Mouse (Mus musculus) telencephalon, adult 2 months (tissue): ENCODE measurements around the gene Sgtb.
A peak's percentile ranks its signal among the peaks of the same experiment; 100 is the strongest.

Experiments
- DNase-seq: peaks from one replicate; pipeline ENCODE4 v3.0.0-alpha.2; 2011; ENCODE audit warnings: low read depth, low spot score

The Sgtb gene

DNA sequence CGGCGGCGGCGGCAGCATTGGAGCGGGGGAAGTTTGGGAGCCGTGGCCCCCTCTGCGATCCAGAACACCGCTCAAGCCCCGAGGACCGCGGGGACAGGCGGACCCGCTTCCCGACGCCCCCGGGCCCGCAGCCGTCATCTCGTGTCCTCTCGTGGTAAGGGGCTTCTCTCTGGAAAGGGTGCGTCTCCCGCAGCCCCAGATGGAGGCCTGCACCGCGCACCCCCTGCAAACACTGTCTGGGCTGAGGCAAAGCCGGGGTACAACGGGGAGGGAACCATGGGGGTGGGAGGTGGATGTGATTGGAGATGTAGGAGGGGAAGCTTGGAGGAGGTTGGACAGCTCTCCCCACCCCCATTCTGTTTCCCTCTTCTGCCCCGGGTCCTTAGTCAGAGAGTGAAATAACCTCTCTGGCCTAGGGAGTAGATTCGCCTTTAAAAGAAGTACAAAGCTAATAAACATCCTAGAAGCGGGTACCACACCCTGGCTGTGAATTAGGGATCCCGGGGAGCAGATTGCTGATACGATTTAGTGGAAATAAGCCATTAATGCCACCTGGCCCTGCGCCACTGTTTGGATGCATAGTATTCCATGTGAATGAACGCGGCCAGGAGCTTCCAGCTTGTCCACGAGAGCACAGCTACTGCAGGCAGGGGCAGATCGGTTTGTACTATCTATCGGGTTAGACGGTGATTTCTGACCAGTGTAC lies 428 bp downstream of the Sgtb start:
- no peak for DNase-seq

DNA sequence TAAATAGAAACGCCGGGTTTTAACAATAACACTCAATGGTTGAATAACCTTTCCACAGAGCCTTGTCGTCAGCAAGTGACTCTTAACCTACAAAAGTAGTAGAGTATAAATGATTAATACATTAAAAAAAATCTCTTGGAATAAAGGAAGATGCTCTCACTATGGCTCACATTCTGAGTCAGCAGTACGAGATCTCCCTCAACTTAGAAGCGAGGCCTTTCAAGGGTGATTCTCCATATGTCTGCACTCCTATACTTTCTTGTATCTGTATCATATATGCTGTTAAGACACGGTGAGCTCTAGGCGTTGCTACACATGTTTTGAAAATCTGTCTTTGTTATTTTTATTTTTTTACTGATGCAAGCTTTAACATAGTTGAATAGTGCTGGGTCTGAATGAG lies 985 bp downstream of the Sgtb start:
- no peak for DNase-seq

DNA sequence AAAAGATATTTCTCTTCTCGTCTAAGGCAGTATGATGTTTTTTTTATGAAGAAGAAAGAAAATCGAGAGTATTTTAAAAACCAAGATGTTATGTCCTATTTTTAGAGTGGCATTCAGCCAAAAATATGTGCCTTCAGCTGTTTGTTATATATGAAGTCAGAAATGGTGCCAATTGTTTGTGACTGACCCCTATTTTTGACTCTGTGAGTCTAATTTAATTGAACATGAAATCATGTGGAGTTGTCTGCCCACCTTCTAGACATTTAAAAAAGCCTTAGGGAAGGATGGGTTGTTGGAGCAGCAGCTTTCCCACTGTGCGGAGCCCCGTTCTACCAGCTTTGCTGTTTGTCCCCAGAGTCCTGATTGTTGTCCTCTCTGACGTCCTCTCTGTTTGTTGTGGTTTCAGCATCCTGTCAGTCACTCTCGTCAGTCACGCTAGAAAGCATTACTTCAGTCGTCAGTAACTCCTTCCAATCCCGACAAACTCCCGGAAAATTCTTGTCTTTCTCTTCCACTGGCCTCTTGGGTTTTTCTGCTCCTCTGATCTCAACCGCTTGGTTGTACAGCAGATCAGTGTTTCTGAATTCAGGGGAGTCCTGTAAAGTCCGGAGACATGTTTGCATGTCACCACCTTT lies 2.8 kb downstream of the Sgtb start:
- peak; percentile 61 for DNase-seq

DNA sequence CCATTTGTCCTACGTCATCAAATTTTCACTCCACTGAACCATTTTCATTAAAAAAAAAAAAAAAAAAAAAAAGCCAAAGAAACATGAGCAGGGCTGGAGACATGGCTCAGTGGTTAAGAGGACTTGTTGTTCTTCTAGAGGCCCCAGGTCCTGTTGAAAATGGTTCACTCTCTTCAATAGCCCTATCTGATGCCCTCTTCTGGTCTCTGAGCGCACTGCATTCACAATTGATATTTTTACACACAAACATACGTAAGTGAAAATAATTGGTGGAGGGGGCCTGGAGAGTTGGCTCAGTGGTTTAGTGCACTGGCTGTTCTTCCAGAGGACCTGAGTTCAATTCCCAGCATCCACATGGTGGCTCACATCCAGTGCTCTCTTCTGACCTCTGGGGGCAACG lies 4.2 kb downstream of the Sgtb start:
- DNase-seq, result no peak

DNA sequence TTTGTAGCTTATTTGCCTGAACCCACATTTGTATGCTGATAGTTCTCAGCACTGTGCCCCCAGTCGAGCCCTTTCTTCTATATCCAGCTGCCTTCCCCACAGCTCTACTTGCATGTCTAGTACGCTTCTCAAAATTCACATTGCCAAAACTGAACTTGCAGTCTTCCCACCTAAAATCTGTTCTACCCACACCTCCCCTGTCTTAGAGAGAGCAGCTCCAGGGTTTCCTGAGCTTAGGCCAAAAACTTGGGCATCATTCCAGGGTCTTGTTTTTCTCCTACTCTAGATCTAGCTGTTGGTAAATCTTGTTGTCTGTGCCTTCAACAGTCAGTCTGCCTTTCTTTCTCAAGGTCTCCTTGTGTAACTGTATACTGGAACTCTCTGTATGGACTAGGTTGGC lies 5.3 kb downstream of the Sgtb start:
- DNase-seq, result peak; percentile 93

DNA sequence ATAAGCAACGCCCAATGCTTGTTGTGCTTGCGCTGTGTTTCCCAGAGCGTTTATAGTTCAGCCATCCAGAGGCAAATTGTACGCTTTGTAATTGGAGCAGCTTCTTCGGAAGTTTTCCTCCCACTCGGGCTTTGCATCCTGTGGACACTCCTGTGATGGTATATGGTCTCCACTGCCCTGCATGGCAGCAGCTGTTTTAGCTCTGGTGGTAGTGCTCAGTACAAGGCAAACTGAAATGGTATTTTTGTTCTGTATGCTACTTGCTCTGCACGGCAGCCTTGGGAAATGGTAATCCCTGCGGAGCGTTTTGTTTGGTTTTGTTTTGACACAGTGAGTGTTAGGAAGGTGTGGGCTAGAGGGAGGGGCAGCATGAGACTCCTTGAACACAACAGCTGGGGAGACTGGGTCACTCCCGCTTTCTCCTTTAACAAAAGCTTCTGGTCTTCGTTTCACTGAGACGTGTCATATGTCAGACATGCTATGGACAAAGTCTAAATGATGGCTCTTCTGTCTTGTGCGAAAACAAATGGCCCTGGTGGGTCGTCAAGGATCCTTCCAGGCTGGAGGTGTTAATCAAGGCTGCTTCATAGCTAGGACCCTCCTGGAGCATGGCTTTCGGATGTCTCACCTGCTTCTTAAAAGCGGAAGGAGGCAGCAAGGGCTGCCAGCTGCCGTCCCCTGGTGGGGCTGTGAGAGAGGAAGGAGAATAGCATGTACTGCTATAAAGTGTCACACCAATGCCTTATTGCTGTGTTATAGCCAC lies 12.7 kb downstream of the Sgtb start:
- DNase-seq, result no peak

DNA sequence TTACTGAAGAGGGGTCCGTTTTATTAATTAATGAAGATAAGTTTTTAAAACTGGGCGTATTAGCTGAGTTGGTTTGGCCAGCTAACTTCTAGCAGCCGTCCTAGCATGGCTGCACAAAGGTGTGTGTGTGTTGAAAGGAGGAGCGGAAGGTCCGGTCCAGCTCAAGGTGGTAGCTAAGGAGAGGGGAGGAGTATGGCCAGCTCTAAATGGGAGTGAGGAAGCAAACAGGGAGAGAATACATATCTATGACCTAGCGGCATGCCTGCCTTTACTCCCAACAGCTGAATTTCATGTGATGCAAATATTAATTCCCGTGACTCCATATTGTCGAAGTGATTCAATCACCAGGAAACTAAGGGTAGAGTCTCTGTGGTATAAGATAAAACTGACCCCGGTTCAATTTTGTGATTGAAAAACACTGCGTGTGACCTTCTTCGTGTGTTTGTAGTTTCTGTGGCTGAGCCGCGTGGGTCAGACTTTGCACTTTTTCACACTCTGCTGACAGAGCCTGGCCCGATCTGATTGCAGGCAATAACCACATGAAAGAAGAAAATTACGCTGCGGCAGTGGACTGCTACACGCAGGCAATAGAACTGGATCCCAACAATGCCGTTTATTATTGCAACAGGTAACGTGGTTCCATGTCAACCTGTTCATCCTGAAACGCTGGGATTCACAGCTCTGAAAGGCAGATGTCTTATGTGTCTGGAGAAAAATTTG lies 14.3 kb downstream of the Sgtb start:
- DNase-seq, result no peak

DNA sequence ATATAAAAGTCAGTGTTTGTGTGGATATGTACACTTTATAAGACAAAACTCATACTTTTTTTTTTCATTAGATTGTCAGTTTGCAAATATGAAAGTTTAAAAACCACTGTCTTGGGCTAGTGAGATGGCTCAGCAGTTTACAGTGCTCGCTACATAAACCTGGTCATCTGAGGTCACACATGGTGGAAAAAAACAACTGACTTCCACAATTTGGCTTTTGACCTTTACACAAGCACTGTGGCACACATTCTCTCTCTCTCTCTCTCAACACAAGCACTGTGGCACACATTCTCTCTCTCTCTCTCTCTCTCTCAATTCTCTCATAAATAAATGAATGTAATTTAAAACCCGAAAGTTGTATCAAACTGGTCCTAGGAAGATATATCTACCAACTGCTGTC lies 23.0 kb downstream of the Sgtb start:
- DNase-seq, result no peak

DNA sequence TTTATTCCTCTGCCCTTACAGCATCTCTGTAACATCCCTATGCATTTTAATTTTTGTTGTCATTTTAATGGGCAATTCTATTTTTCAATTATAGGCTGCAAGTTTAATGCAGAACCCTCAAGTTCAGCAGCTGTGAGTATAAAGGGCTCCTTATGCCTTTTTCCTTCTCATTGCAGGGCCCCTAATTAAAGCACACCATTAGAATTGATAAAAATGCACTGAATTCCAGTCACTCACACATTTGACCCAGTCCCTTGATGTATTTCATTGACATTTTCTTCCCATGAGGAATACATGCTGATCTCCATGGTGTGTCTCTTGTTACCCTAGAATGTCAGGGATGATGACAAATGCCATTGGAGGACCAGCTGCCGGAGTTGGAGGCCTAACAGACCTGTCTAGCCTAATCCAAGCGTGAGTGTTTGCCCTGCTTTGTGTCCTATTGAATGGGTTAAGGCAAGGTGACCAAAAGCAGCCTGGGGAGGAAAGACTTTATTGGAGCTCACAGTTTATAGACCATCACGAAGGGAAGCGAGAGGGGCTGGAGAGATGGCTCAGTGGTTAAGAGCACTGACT lies 25.1 kb downstream of the Sgtb start:
- DNase-seq, result no peak

DNA sequence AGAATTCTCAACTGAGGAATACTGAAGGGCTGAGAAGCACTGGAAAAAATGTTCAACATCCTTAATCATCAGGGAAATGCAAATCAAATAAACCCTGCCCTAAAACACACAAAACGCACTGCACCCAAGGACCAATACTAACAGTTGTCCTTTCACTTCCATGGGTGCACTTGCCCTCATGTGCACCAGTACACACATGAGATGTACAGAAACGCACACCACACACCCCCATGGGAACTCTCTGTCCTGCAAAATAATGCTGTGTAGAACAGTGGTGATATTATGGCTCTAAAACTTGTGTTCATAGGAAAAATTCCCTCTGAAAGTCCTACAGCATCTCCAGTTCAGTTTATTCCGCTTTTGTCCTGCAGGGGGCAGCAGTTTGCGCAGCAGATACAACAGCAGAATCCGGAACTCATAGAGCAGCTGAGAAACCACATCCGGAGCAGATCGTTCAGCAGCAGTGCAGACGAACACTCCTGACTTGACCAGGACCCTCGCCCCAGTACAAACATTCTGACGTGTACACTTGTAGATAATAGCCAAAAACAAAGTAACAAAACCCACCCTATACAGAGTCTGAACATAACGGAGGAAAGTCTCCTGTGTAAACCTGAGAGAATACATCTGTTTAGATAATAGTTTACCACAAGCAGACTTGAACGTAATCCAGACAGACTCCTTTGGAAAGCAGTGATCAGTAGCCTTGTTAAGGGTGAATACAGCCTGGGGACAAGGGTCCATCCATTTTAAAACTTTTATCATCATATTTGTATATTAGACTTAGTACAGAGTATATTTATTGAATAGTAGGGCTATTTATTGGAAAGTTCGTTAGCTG lies 30.0 kb downstream of the Sgtb start:
- peak; percentile 63 for DNase-seq

DNA sequence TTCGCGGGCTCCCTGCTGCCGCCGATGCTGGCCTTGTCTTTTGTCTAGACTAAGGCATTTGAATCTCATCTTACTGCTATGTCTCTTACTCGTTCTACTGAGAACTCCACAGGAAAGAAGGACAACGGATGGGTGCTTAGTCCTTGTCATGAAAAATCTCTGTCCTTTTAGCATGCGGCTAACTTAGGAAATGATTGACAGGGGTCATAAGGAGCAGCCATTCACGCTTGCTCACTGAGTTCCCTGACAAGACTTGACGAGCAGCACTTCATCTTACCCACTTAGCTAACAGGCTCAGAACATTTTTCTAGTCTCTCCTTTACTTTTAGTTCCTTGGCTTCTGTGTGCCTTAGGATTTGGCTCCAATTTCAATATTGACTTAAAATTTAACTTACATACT lies 35.3 kb downstream of the Sgtb start:
- no peak for DNase-seq

DNA sequence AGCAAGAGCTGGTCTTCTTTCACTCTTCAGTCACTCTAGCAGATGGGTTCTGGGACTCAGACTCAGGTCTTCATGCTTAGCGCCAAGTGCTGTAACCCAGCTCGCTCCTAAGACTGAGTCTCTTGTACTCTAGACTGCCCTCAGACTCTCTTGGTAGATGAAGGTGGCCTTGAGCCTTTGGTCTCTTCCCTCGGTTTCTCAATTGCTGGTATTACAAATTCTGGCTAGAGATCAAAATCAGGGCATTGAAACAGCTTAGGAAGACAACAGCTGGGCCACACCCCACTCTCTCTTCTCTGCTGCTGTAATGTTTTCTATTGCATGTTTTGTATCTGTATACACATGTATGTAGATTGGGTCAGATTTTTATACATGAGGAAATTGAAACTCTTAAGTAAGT lies 36.1 kb downstream of the Sgtb start:
- DNase-seq, result no peak

DNA sequence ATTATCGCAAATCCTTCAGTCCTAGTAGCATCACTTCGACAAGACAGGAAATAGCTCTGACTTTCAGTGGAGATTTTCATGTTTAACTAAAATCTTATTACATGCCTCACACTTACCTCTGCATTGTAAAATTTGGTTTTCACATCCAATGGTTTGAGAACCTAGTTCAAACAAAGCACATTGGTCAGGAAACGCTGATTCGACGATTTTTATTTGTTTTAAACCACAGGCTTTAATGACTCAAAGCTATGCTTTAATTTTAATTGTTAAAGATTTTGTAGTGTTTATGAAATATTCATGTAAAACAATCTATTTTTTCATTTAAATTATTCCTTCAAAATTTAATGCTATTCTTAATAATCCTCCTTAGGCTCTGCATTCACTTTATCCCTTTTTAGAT lies 44.6 kb downstream of the Sgtb start:
- no peak for DNase-seq

DNA sequence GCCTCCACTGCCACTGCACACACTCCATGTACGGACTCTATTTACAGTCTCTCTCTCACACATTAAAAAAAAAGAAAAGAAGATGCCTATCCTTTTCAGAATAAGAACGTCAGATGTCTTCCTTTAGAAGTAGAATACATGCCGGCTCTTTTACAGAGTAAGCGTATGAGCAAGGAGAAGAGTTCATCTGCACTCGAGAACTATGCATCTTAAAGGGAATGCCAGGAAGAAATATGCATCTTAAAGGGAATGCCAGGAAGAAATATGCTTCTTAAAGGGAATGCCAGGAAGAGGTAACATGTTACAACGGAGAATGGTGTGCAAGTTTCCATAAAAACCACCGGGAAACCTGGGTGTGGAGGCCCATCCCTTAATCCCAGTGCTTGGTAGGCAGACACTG lies 45.6 kb downstream of the Sgtb start:
- no peak for DNase-seq

DNA sequence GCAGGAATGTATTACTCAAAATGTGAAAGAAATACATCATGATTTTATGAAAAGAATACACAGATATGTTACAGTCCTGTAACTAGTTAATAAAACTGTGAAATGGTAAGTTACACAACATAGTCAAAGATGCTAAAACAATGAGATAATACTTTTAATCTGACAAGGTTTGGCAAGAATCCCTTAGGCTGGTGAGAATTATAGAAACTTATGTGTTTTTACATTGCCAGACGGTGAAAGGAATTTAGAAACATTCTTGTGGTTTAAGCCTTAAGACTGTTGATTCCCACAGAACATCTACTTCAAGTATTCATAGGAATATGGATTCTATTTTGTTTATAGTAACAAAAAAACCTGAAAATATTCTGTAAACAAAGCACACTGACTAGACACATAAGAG lies 46.1 kb downstream of the Sgtb start:
- no peak for DNase-seq

DNA sequence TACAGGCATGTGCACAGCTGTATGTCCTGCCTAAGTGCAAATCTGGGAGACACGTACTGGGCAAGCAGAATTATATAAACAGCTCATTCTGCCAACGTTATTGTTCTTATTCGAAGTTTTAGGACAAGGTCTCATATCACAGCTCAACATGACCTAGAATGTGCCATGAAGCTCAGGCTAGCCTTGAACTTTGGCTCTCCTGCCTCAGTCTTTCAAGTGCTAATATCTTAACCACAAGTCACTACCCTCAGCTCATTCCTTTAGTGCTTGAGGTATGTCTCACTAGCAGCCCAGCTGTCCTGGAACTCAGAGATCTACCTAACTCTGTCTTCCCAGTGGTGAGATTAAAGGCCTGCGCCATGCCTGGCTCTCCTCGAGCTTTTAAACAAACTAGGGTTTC lies 62.2 kb downstream of the Sgtb start:
- DNase-seq, result no peak

DNA sequence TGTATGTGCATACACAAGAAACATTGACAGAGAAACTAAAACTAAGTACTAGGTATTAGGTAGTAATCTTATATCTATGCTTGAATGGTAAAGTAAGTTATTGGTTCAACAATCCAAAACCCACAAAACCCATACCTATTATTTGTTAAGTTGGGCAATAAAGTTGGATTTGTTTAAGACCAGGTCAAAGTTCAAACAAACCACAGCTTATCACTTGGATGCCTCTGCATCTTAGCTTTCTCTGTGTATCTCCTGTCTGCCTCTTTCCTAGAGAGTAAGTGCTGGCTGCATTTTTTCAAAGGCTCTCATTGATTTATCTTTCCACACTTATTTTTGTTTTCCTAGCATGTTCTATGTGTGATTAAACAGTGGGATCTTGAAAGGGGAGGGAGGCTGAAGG lies 63.0 kb downstream of the Sgtb start:
- DNase-seq, result no peak

DNA sequence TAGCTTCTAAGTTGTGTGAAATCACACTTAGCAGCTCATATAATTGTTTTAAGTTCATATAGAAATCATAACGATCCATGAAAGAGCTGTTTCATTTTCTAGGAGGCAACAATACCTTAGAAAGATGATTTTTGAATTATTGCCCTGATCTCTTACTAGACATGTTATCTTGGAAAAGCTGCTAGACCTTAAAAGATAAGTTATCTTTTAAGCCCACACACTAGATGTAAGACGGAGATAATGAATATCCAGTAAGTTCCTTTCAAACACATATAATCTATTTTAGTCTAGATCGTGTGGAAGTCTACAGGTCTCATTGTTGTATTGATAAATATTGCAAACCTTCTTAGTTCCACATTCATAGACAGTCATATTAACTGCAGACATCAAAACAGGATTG lies 67.3 kb downstream of the Sgtb start:
- DNase-seq, result no peak

DNA sequence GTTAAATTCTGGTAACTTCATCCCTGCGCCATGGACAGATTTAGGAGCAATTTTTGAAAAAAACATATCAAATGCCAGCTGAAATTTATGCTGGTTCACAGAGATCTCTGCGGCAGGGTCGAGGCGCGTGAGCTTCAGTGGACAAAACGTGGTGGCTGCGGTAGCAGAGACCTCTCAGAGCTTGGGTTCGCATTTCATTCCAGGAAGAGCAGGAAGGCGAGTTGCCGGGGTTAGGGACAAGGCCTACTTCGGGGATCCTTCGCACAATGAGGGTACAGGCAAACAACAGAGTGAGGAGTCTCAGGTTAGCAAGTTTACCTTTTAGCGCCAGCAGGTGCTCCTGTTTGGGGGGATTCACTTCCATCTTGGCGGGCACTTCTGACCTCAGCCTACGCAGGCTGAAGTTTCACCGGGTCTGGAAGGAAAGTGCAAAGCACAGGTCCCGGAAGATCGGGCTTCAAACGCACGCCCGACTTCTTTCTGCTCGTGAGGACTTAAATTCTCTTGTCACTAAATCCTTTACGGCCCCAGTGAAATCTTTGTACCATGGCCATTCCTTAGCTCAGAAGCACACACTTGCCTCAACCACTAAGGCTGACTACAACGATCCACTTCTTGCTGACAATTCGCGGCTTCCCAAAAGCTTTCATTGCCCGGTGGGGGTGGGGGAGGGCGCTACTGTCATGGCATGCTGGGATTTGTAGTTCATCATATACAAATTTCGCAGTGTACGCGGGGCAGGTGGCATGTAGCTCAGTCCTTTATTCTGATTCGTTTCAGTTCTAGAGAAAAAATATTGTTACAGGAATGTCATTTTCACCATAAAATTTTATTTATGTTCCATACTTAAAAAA lies 68.5 kb downstream of the Sgtb start, which contains the start of gene Trappc13:
Trappc13 (minus strand) TSS at position 674 of the 854 bp plus-strand sequence.
- DNase-seq, result no peak

DNA sequence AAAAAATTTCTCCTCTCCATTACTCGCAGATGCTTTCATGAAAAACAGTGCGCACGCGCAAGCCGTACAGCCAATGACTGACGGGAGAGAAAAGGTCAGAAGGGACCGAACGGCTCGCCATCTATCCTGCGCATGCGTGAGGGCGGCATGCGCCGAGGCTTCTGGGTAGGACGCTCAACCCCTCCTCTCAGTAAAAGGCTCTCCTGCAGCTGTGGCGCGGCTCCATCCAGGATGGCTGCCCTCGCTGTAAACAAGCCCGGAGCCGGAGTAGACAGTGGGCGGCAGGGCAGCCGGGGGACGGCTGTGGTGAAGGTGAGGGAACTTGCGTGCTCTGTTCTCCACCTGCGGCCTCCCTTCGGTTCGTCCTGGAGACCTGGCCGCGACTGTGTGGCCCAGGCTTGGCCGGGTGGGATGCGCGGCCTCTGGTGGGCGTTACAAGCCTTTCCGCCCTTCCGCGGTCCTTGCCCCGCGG lies 69.1 kb downstream of the Sgtb start, which contains the start of gene Trim23:
Trim23 (plus strand) TSS at position 148 of the 472 bp plus-strand sequence.
- DNase-seq, result peak; percentile 98
